Mouse (Mus musculus) cortical plate, adult 2 months (tissue): Measurements from ENCODE around the gene Krtap7-1.

ENCODE experiments used
- CTCF ChIP-seq: fragments of 200-500 bp; IDR thresholded peaks from 2 replicates; pipeline ENCODE4 v1.5.1; 2011; ENCODE audit warnings: mild to moderate bottlenecking, control low read depth, low read length; ENCODE audit not compliant: insufficient read depth; ENCODE audit errors: extremely low read depth
- POLR2A ChIP-seq: fragments of 200-500 bp; IDR thresholded peaks from 2 replicates; pipeline ENCODE4 v1.6.1; 2011; ENCODE audit warnings: mild to moderate bottlenecking, low read length, control low read depth; ENCODE audit not compliant: insufficient read depth; ENCODE audit errors: extremely low read depth

GRCm38 (mm10) chr16:89520555-89520954 is 12.4 kb upstream of the Krtap7-1 start:
- TF ChIP-seq POLR2A (no peak), CTCF (no peak)
